Mouse (Mus musculus) forebrain, embryonic 16.5 days (tissue): ENCODE data around the gene Prkar1b. TPM values are rescaled to one million over a fixed set of nuclear protein-coding genes. Genes with fewer than 3 reads are reported as not detected.
A peak's percentile ranks its signal among the peaks of the same experiment; 100 is the strongest.

Experiments
- ATAC-seq: fragments of 200-750 bp; cut with Nextera tagmentation; 2 replicates; pipeline ENCODE4 v1.8.0; 2017; ENCODE audit warnings: mild to moderate bottlenecking, moderate library complexity
- H3K27ac ChIP-seq: fragments of 300-500 bp; sonication (generic); 2 replicates; pipeline ENCODE4 v1.5.1; 2014; ENCODE audit warnings: low read length, control low read depth
- H3K27me3 ChIP-seq: fragments of 300-500 bp; sonication (generic); replicated peaks from 2 replicates; pipeline ENCODE4 v1.6.1; 2014; ENCODE audit warnings: low read length; ENCODE audit not compliant: control insufficient read depth, insufficient read depth
- H3K36me3 ChIP-seq: fragments of 300-500 bp; sonication (generic); 2 replicates; pipeline ENCODE4 v1.6.1; 2014; ENCODE audit not compliant: control insufficient read depth, insufficient read depth
- H3K4me1 ChIP-seq: fragments of 300-500 bp; sonication (generic); replicated peaks from 2 replicates; pipeline ENCODE4 v1.6.1; 2014; ENCODE audit warnings: low read length; ENCODE audit not compliant: control insufficient read depth, insufficient read depth
- H3K4me2 ChIP-seq: fragments of 300-500 bp; sonication (generic); 2 replicates; pipeline ENCODE4 v1.6.1; 2014; ENCODE audit warnings: mild to moderate bottlenecking, low read length, control low read depth
- H3K4me3 ChIP-seq: fragments of 300-500 bp; sonication (generic); replicated peaks from 2 replicates; pipeline ENCODE4 v1.5.1; 2014; ENCODE audit warnings: mild to moderate bottlenecking, low read length, control low read depth
- H3K9ac ChIP-seq: fragments of 300-500 bp; sonication (generic); replicated peaks from 2 replicates; pipeline ENCODE4 v1.6.1; 2014; ENCODE audit warnings: low read depth, low read length, control low read depth
- H3K9me3 ChIP-seq: fragments of 300-500 bp; sonication (generic); 2 replicates; pipeline ENCODE4 v1.6.1; 2016; ENCODE audit warnings: low read length; ENCODE audit not compliant: control insufficient read depth
- WGBS: fragments of 180-500 bp; shearing (Covaris S2); extraction: QIAGEN DNeasy Blood & Tissue Kit; methylation state at CpG from one replicate; pipeline ENCODE4 v1.1.7; 2014; 5-methylcytosine and 5-hydroxymethylcytosine counted together
- polyA plus RNA-seq: library from polyadenylated mRNA; unstranded; fragments of >200 nt; fragmentation: Nextera tagmentation; extraction: Ambion mirVana; gene quantifications from 2 replicates; pipeline ENCODE4 v1.2.1, GENCODE M21; 2015

Prkar1b gene
- 208 and 245 TPM in 2 replicates for polyA plus RNA-seq

DNA sequence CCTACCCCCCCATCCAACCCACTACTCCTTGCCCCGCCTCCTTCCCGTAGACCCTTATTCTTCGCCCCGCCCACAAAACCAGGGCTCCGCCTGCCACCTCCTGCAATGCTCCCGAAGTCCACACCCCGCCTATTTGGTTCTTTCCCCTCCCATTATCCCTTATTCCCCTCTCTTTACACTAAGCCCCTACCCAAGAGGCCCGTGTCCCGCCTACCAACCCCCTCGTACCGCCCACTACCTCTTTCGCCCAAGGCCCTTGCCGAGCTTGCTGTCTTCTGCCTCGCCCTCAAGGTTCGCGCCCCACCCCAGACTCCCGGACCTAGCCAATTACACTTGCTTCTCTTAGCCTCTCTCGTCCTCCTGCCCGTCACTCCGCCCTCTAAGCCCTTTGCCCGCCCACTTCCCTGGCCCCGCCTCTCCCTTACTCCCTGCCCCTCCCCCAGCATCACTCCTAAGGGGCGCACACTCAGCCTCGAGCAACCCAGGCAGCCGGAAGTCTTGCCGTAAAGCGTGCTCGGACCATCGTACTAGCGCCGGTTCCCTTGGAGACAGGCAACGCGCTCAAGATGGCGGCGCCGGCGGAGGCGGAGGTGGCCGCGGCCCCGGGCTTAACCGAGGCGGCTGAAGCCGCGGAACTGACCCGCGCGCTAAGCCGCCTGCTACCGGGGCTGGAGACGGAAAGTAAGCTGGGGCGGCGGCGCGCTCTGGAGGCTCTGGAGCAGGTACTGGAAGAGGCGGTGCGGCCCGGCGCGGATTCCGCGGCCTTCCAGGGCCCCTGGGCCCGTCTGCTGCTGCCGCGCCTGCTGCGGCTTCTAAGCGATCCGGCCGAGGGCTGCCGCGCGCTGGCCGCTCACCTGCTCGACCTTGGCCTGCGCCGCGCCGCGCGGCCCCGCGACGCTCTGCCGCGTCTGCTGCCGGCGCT is at the start of gene Prkar1b, which contains the start of gene Dnaaf5:
Prkar1b (minus strand) TSS at position 321 of the 922 bp plus-strand sequence.
Dnaaf5 (plus strand) TSS at position 543 of the 922 bp plus-strand sequence.
- under 1% methylated on average over 76 of the region's 87 CpGs for WGBS
- Histone ChIP-seq H3K36me3 (peaks cover 11% of the 10 kb centered on the region), H3K4me3 (peak within 1 kb of the TSS; percentile 93), H3K4me1 (peaks cover 35% of the 10 kb centered on the region), H3K4me2 (peak within 1 kb of the TSS; percentile 98), H3K27me3 (no peaks in the 10 kb centered on the region), H3K9ac (peak within 1 kb of the TSS; percentile 66), H3K27ac (peak within 1 kb of the TSS; percentile 82), H3K9me3 (no peaks in the 10 kb centered on the region)
- peak; percentile 94 for ATAC-seq

- ATAC-seq: no peak
- H3K4me2 ChIP-seq: peak overlapping the region; percentile 88
- peak overlapping the region; percentile 82 for H3K9ac ChIP-seq
- H3K4me3 ChIP-seq: peak overlapping the region; percentile 96
- peaks cover 22% of the 10 kb centered on the region for H3K4me1 ChIP-seq
- no peaks in the 10 kb centered on the region for H3K27me3 ChIP-seq
- H3K9me3 ChIP-seq: no peaks in the 10 kb centered on the region
- H3K27ac ChIP-seq: peak overlapping the region; percentile 92
- no peaks in the 10 kb centered on the region for H3K36me3 ChIP-seq
- WGBS: 29% methylated on average over 2 of the region's 2 CpGs
Observed at GRCm38 (mm10) chr5:139199636-139199994, 49.8 kb upstream of the Prkar1b start.

DNA sequence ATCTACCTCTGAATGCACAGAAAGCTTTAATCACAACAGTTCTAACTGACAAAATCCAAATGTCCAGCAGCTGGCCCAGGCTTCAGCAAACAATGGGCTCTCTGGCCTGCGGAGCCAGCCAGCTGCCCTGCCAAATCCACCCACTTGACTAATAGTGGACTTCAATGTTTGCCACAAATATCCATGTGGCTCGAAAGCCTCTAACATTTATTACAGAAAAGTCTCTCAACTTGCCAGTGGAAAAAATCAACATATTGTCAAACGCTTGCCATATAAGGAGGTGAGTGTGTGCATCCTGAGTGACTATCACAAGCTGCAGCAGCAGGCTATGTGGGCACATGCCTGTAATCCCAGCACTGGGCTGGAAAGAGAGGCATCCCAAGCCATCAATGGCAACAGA is 49.0 kb upstream of the Prkar1b start:
- no peak overlapping the region for H3K4me3 ChIP-seq
- H3K27ac ChIP-seq: no peak overlapping the region
- no peak for ATAC-seq
- H3K4me1 ChIP-seq: peaks cover 22% of the 10 kb centered on the region
- no peak overlapping the region for H3K9ac ChIP-seq
- no peaks in the 10 kb centered on the region for H3K27me3 ChIP-seq
- H3K9me3 ChIP-seq: no peaks in the 10 kb centered on the region
- H3K36me3 ChIP-seq: no peaks in the 10 kb centered on the region
- H3K4me2 ChIP-seq: no peak overlapping the region
- WGBS: 80% methylated on average over 3 of the region's 3 CpGs

DNA sequence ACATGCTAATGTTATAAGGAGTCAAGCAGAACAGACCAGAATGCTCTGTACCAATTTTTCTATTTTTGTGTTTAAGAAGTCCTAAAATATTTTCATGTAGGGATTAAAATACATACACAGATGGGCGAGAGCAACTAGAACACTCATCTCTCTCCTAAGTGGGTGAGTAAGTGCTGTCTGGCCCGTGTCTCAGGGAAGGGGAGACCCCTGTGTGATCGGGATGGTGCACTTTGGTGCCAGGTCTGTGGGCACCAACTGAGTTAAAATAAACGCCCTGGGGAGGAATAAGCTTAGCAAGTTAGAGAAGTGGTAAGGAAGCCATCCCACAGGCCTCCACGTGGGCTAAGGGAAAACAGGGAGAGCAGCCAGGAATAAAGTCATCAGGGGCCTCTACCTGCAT is 41.2 kb upstream of the Prkar1b start:
- Histone ChIP-seq H3K9me3 (no peaks in the 10 kb centered on the region), H3K4me2 (no peak overlapping the region), H3K27ac (no peak overlapping the region), H3K36me3 (peaks cover 1% of the 10 kb centered on the region; the same call in 1 of the 2 replicates), H3K27me3 (no peaks in the 10 kb centered on the region), H3K4me1 (no peaks in the 10 kb centered on the region), H3K9ac (no peak overlapping the region), H3K4me3 (no peak overlapping the region)
- WGBS: 83% methylated on average over 5 of the region's 5 CpGs
- ATAC-seq: no peak

GRCm38 (mm10) chr5:139189726-139190125 is 39.9 kb upstream of the Prkar1b start:
- ATAC-seq: no peak
- Histone ChIP-seq H3K4me2 (no peak overlapping the region), H3K36me3 (peaks cover 4% of the 10 kb centered on the region), H3K9me3 (no peaks in the 10 kb centered on the region), H3K27ac (no peak overlapping the region), H3K9ac (no peak overlapping the region), H3K4me3 (no peak overlapping the region), H3K4me1 (no peaks in the 10 kb centered on the region), H3K27me3 (no peaks in the 10 kb centered on the region)
- 93% methylated on average over 5 of the region's 5 CpGs for WGBS

DNA sequence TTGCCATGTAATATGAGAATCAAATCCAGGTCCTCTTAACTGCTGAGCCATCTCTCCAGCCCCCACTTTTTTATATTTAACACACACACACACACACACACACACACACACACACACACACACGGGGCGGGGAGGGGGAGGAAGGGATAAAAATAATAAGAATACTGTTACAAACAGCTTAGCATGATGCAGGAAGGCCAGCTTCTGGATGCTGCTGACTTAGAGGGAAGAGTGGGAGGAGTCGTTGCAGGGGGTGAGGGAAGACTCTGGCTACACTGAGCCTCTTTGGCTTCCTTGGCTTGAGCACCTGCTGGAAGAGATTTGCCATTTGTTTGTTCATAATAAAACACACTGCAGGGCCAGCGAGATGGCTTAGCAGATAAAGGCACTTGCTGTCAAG is 35.1 kb upstream of the Prkar1b start:
- peaks cover 13% of the 10 kb centered on the region for H3K36me3 ChIP-seq
- H3K27me3 ChIP-seq: no peaks in the 10 kb centered on the region
- 99% methylated on average over 4 of the region's 4 CpGs for WGBS
- no peak overlapping the region for H3K9ac ChIP-seq
- no peak overlapping the region for H3K4me2 ChIP-seq
- no peak overlapping the region for H3K27ac ChIP-seq
- H3K9me3 ChIP-seq: no peaks in the 10 kb centered on the region
- no peak for ATAC-seq
- no peaks in the 10 kb centered on the region for H3K4me1 ChIP-seq
- H3K4me3 ChIP-seq: no peak overlapping the region

- ATAC-seq: no peak
- Histone ChIP-seq H3K4me2 (no peak overlapping the region), H3K27me3 (no peaks in the 10 kb centered on the region), H3K9me3 (no peaks in the 10 kb centered on the region), H3K27ac (no peak overlapping the region), H3K4me1 (no peaks in the 10 kb centered on the region), H3K9ac (no peak overlapping the region), H3K36me3 (peaks cover 13% of the 10 kb centered on the region), H3K4me3 (no peak overlapping the region)
- 96% methylated on average over 9 of the region's 9 CpGs for WGBS
Observed at GRCm38 (mm10) chr5:139183601-139184000, 33.8 kb upstream of the Prkar1b start.

DNA sequence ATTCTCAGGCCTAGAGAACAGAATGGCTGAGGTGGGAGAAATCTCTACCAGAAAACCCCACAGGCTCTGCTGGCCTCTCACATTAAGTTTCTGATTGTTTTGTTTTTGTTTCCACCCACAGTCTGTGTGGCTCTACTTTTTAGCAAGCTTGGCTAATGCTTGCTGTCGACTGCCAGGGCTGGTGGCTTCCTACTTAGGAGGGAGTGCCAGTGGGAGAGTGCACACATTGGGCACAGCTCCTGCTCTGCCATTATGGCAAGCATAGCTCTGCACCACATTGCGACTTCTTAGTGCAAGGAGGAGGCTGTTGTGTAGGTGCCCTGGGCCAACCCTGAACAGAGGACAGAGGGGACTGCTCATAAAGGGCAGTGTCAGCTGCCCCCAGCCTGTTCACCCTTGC is 33.3 kb upstream of the Prkar1b start:
- no peak overlapping the region for H3K9ac ChIP-seq
- H3K4me1 ChIP-seq: no peaks in the 10 kb centered on the region
- peaks cover 13% of the 10 kb centered on the region for H3K36me3 ChIP-seq
- H3K4me3 ChIP-seq: no peak overlapping the region
- 92% methylated on average over 2 of the region's 2 CpGs for WGBS
- H3K27ac ChIP-seq: no peak overlapping the region
- ATAC-seq: no peak
- H3K9me3 ChIP-seq: no peaks in the 10 kb centered on the region
- H3K27me3 ChIP-seq: no peaks in the 10 kb centered on the region
- no peak overlapping the region for H3K4me2 ChIP-seq

DNA sequence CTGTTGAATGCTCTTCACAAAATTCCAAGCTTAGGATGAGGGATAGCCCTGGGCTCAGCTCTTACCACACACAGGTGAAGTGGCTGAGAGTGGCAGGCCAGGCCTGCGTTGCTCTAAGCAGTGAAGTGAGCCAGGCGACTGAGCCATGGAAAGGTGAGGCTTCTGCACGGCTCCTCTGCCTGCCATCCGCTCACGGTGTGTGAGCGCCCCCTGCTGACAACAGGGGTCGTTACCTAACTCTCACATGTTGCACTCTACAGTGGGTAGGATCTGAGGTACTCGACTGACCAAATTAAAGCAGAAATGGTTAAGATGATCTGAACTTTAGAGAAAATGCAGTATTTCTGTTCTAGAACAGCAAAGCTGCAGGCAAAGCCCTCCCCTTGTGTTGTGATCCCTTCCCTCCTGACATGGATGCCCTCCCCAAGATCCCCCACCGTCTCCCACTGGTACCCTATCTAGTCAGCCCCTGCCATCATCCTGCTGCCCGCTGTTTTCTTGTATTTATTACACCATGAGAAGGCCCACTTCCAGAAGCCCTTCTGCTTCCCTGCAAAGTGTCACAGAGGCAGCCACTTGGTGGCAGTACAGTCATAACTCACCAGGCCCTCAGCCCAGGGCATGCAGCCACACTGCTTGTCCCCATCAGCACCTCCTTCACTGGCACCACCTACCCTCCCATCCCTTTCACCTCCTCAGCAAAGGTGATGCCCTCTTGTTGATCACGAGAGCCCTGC is 29.3 kb upstream of the Prkar1b start:
- H3K4me1 ChIP-seq: peaks cover 10% of the 10 kb centered on the region
- H3K9ac ChIP-seq: no peak overlapping the region
- H3K27ac ChIP-seq: no peak overlapping the region
- no peaks in the 10 kb centered on the region for H3K9me3 ChIP-seq
- H3K27me3 ChIP-seq: no peaks in the 10 kb centered on the region
- ATAC-seq: peak; percentile 77
- WGBS: 28% methylated on average over 11 of the region's 11 CpGs
- H3K36me3 ChIP-seq: peaks cover 9% of the 10 kb centered on the region; the same call in 1 of the 2 replicates
- H3K4me2 ChIP-seq: no peak overlapping the region
- no peak overlapping the region for H3K4me3 ChIP-seq
